Mouse (Mus musculus) midbrain, embryonic 10.5 days (tissue): ENCODE measurements around the gene Pithd1. TPM values are rescaled to one million over a fixed set of nuclear protein-coding genes. Genes with fewer than 3 reads are reported as not detected.
"Not testable (repeated sequence)": the region's sequence is repeated elsewhere in the genome, so short reads cannot be mapped to it uniquely, and the experiment has no call there.

Source experiments
- DNase-seq: peaks from one replicate; pipeline ENCODE4 v3.0.0-alpha.2; 2017; ENCODE audit warnings: low spot score
- H3K27ac ChIP-seq: fragments of 300-500 bp; sonication (generic); replicated peaks from 2 replicates; pipeline ENCODE4 v1.5.1; 2016; ENCODE audit warnings: mild to moderate bottlenecking
- H3K27me3 ChIP-seq: fragments of 300-500 bp; sonication (generic); 2 replicates; pipeline ENCODE4 v1.6.1; 2016; ENCODE audit warnings: low read depth, mild to moderate bottlenecking; ENCODE audit not compliant: poor library complexity, severe bottlenecking
- H3K36me3 ChIP-seq: fragments of 300-500 bp; sonication (generic); 2 replicates; pipeline ENCODE4 v1.6.1; 2016; ENCODE audit warnings: mild to moderate bottlenecking, moderate library complexity
- H3K4me1 ChIP-seq: fragments of 300-500 bp; sonication (generic); 2 replicates; pipeline ENCODE4 v1.6.1; 2016
- H3K4me3 ChIP-seq: fragments of 300-500 bp; sonication (generic); 2 replicates; pipeline ENCODE4 v1.5.1; 2016; ENCODE audit warnings: mild to moderate bottlenecking, moderate library complexity
- H3K9me3 ChIP-seq: fragments of 300-500 bp; sonication (generic); replicated peaks from 2 replicates; pipeline ENCODE4 v1.6.1; 2016; ENCODE audit warnings: mild to moderate bottlenecking
- WGBS: fragments of 180-500 bp; shearing (Covaris S2); methylation state at CpG from one replicate; pipeline ENCODE4 v1.1.7; 2016; 5-methylcytosine and 5-hydroxymethylcytosine counted together
- polyA plus RNA-seq: library from polyadenylated mRNA; unstranded; fragments of >200 nt; fragmentation: Nextera tagmentation; extraction: Ambion mirVana; gene quantifications from 2 replicates; pipeline ENCODE4 v1.2.1, GENCODE M21; 2016

Pithd1 gene
- polyA plus RNA-seq, 1 experiment from 2014 or later: 69.6 TPM

DNA sequence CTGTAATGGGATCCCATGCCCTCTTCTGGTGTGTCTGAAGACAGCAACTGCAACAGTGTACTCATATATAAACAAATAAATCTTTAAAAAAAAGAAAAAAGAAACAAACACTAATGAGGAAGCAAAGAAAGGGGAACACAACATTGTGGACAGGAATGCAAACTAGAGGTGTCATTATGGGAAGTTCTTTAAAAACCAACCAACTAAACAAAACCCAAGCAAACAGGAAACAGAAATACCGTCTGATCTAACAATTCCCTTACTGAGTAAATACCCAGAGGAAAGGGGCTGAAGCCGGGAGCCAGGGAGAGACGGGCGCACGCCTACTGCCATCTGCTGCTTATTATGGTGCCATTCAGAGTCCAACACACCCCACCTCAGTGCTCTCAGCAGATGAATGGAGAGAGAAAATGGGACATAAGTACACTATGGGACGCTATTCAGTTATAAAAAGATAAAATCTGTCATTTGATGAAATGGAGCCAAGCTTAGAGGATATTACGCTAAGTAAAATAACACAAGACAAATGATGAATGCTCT is 5.5 kb downstream of the Pithd1 start:
- no peak overlapping the region for H3K27ac ChIP-seq
- peaks cover 79% of the 10 kb centered on the region for H3K36me3 ChIP-seq
- no peaks in the 10 kb centered on the region for H3K9me3 ChIP-seq
- 86% methylated on average over 7 of the region's 7 CpGs for WGBS
- H3K4me3 ChIP-seq: no peak overlapping the region
- DNase-seq: no peak
- peaks cover 12% of the 10 kb centered on the region for H3K4me1 ChIP-seq
- H3K27me3 ChIP-seq: no peaks in the 10 kb centered on the region

GRCm38 (mm10) chr4:135980223-135980622 is 6.8 kb downstream of the Pithd1 start:
- DNase-seq, H3K27me3 ChIP-seq, H3K4me1 ChIP-seq, H3K4me3 ChIP-seq, H3K9me3 ChIP-seq, H3K27ac ChIP-seq: not testable (repeated sequence)
- WGBS: 96% methylated on average over 5 of the region's 5 CpGs
- peaks cover 90% of the 10 kb centered on the region for H3K36me3 ChIP-seq

DNA sequence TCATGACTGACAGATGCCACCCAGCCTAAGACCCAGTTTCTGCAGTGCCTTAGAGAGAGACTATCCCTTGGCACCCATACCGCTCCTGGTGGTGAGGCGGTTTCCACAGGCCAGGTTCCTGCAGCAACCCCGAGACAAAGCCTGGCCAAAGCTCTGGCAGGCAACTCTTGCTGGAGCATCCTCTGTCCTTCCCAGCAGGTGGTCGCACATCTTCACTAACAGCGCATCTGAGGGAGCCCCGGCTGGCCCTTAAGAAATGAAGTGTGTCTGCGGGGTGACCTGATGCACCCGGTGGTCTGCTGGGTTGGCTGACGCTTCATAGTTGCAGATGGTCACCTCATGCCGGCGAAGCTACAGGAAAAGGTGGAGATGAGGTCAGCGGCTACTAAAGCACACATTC is 10.9 kb downstream of the Pithd1 start:
- no peak overlapping the region for H3K4me3 ChIP-seq
- no peaks in the 10 kb centered on the region for H3K9me3 ChIP-seq
- H3K4me1 ChIP-seq: peaks cover 20% of the 10 kb centered on the region
- WGBS: 93% methylated on average over 12 of the region's 12 CpGs
- no peak overlapping the region for H3K27ac ChIP-seq
- H3K27me3 ChIP-seq: no peaks in the 10 kb centered on the region
- peaks cover 67% of the 10 kb centered on the region for H3K36me3 ChIP-seq
- no peak for DNase-seq

- DNase-seq: no peak
- peaks cover 38% of the 10 kb centered on the region for H3K4me1 ChIP-seq
- H3K36me3 ChIP-seq: peaks cover 72% of the 10 kb centered on the region
- H3K9me3 ChIP-seq: no peaks in the 10 kb centered on the region
- 80% methylated on average over 13 of the region's 13 CpGs for WGBS
- peak overlapping the region; percentile 86 for H3K4me3 ChIP-seq
- H3K27ac ChIP-seq: peak overlapping the region; percentile 90
- H3K27me3 ChIP-seq: no peaks in the 10 kb centered on the region
Observed at GRCm38 (mm10) chr4:135972911-135973811, 13.9 kb downstream of the Pithd1 start.

DNA sequence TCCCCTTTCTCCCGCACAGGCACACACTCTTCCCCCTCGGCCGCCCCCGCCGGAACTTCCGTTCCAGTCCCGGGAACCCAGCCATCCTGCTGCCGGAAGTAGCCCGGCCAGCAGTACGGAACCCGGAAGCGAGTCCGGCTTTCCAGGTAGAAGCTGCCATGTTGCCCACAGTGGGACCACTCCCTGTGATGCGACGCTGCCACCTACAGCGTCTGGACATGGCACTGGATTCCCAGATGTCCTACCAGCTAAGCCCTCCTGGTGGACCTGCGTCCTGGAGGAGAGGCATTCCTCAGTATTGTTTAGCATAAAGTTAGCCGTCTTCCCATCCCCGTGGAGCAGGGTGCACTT is 14.5 kb downstream of the Pithd1 start, which contains the start of gene Lypla2:
Gene Lypla2 (minus strand): TSS at position 71 of the 351 bp plus-strand sequence.
- H3K36me3 ChIP-seq: peaks cover 74% of the 10 kb centered on the region
- H3K27me3 ChIP-seq: no peaks in the 10 kb centered on the region
- peaks cover 38% of the 10 kb centered on the region for H3K4me1 ChIP-seq
- peak within 1 kb of the TSS; percentile 90 for H3K27ac ChIP-seq
- DNase-seq: peak; percentile 84
- WGBS: 2% methylated on average over 19 of the region's 19 CpGs
- no peaks in the 10 kb centered on the region for H3K9me3 ChIP-seq
- H3K4me3 ChIP-seq: peak within 1 kb of the TSS; percentile 86

- no peak for DNase-seq
- under 1% methylated on average over 35 of the region's 35 CpGs for WGBS
- Histone ChIP-seq H3K36me3 (peaks cover 74% of the 10 kb centered on the region), H3K4me1 (peaks cover 38% of the 10 kb centered on the region), H3K27ac (peak overlapping the region; percentile 90), H3K9me3 (no peaks in the 10 kb centered on the region), H3K4me3 (peak overlapping the region; percentile 86), H3K27me3 (no peaks in the 10 kb centered on the region)
Observed at GRCm38 (mm10) chr4:135971805-135972555, 15.1 kb downstream of the Pithd1 start.

- 92% methylated on average over 11 of the region's 11 CpGs for WGBS
- Histone ChIP-seq H3K36me3 (peaks cover 74% of the 10 kb centered on the region), H3K4me1 (peaks cover 38% of the 10 kb centered on the region), H3K27me3 (no peaks in the 10 kb centered on the region; the same call in 1 of the 2 replicates), H3K4me3 (peak overlapping the region; percentile 86; the same call in 1 of the 2 replicates), H3K27ac (no peak overlapping the region), H3K9me3 (no peaks in the 10 kb centered on the region)
- DNase-seq: no peak
Observed at GRCm38 (mm10) chr4:135970585-135970984, 16.5 kb downstream of the Pithd1 start.

GRCm38 (mm10) chr4:135969070-135969750 is 17.9 kb downstream of the Pithd1 start:
- no peaks in the 10 kb centered on the region for H3K9me3 ChIP-seq
- WGBS: 92% methylated on average over 13 of the region's 13 CpGs
- H3K27ac ChIP-seq: no peak overlapping the region
- peaks cover 67% of the 10 kb centered on the region for H3K36me3 ChIP-seq
- no peak for DNase-seq
- H3K4me1 ChIP-seq: peaks cover 48% of the 10 kb centered on the region
- 0 out of 2 replicates have a peak overlapping the region, but pooled peaks have one; percentile 2 for H3K4me3 ChIP-seq
- no peaks in the 10 kb centered on the region; the same call in 1 of the 2 replicates for H3K27me3 ChIP-seq

- peak overlapping the region; percentile 12; the same call in 1 of the 2 replicates for H3K4me3 ChIP-seq
- 80% methylated on average over 19 of the region's 19 CpGs for whole genome bisulfite sequencing
- no peaks in the 10 kb centered on the region; the same call in 1 of the 2 replicates for H3K27me3 ChIP-seq
- peak overlapping the region; percentile 58; the same call in 1 of the 2 replicates for H3K27ac ChIP-seq
- peaks cover 60% of the 10 kb centered on the region for H3K36me3 ChIP-seq
- H3K4me1 ChIP-seq: peaks cover 52% of the 10 kb centered on the region
- no peak for DNase-seq
- H3K9me3 ChIP-seq: no peaks in the 10 kb centered on the region
Observed at GRCm38 (mm10) chr4:135968271-135968869, 18.7 kb downstream of the Pithd1 start.

DNA sequence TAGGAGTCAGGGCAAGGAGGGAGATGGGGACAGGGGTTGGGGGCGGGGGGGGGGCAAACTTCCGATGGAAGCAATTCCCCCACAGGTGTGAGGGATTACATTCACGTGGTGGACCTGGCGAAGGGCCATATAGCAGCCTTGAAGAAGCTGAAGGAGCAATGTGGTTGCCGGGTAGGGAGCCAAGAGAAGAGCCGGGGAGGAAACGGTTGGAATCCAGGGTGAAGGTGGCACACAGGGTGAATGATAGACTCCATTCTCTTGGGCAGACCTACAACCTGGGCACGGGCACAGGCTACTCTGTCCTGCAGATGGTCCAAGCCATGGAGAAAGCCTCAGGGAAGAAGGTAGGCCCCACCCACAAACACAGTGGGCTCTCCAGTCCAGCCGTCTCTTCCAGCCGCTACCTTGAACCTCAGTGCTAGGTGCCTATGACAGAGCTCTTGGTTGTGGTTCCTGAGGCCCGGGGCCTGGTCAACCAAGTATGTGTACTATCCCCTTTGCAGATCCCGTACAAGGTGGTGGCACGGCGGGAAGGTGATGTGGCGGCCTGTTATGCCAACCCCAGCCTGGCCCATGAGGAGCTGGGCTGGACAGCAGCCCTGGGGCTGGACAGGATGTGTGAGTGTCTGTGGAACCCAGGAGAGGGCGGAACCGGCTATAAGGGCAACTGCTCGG is 19.8 kb downstream of the Pithd1 start:
- no peaks in the 10 kb centered on the region; the same call in 1 of the 2 replicates for H3K27me3 ChIP-seq
- peaks cover 52% of the 10 kb centered on the region for H3K4me1 ChIP-seq
- H3K9me3 ChIP-seq: no peaks in the 10 kb centered on the region
- H3K36me3 ChIP-seq: peaks cover 61% of the 10 kb centered on the region
- DNase-seq: no peak
- WGBS: 92% methylated on average over 18 of the region's 18 CpGs
- H3K27ac ChIP-seq: no peak overlapping the region
- no peak overlapping the region for H3K4me3 ChIP-seq

GRCm38 (mm10) chr4:135966283-135966682 is 20.8 kb downstream of the Pithd1 start:
- no peaks in the 10 kb centered on the region for H3K9me3 ChIP-seq
- peaks cover 66% of the 10 kb centered on the region for H3K36me3 ChIP-seq
- WGBS: 92% methylated on average over 16 of the region's 16 CpGs
- H3K4me1 ChIP-seq: peaks cover 46% of the 10 kb centered on the region
- H3K4me3 ChIP-seq: 0 out of 2 replicates have a peak overlapping the region, but pooled peaks have one; percentile 14
- H3K27ac ChIP-seq: no peak overlapping the region
- no peak for DNase-seq
- H3K27me3 ChIP-seq: no peaks in the 10 kb centered on the region; the same call in 1 of the 2 replicates
